Mouse (Mus musculus) CH12F3 (cell line): ENCODE results near the gene Srsf10.

ENCODE experiments used
- in situ Hi-C: fragments of 300-500 bp; cut with MboI; formaldehyde crosslinking; loops from 2 replicates; pipeline ENCODE4 v1.14.3; 2020; ENCODE audit warnings: low sequenced_read_pairs

Gene Srsf10

DNA sequence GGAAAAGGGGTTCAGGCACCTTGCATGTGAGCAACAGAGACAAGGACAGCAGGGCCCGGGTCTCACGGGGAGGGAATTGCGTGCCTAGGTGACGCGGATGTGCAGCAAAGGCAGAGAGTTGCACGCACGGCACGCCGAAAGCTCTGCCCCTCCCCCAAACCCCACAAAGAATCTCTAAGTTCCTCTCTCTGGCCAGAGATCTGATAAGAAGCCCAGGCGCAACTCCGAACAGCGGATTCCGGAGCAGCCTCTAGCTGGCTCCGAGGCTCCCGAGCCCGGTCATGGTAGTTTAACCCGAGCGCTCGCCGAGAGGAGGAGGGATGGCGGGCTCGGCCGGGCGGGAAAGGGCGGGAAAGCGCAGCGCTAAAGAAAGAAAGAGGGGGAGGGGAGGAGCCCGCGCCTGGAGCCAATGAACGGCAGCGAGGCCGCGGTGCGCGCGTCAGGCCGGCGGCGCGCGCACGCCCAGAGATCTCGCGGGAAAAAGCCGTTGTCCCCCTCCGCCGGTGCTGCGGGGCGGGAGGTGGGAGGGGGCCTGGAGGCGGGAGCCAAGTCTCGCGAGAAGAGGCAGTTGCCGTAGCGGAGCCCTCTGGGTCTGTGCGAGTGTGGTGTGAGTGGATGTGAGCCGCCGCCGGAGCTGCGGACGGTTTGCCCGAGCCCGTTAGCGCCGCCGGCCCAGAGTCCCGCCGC lies at the start of gene Srsf10:
Gene Srsf10 (plus strand): TSS at position 212 of the 687 bp plus-strand sequence.
- in situ Hi-C loops = no loop called here

DNA sequence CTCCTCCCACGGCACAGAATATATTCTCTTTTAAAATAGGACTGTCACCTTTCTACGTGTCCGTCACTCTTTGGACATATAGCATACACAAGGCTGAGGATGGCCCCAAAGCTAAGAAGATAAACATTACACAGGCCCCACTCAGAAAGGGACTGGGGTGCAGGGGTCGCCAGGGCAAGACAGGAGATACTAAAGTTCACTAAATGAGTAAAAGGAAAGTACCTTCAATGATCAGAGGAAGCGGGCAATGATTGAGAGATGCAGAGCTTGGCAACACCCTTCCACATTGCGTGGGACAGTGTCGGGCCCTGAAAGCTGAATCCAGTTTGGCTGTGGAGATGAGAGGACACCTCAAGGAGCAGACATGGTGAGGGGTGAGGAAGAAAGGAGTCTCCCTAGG lies 40.7 kb upstream of the Srsf10 start:
- in situ Hi-C loops = no loop called here

DNA sequence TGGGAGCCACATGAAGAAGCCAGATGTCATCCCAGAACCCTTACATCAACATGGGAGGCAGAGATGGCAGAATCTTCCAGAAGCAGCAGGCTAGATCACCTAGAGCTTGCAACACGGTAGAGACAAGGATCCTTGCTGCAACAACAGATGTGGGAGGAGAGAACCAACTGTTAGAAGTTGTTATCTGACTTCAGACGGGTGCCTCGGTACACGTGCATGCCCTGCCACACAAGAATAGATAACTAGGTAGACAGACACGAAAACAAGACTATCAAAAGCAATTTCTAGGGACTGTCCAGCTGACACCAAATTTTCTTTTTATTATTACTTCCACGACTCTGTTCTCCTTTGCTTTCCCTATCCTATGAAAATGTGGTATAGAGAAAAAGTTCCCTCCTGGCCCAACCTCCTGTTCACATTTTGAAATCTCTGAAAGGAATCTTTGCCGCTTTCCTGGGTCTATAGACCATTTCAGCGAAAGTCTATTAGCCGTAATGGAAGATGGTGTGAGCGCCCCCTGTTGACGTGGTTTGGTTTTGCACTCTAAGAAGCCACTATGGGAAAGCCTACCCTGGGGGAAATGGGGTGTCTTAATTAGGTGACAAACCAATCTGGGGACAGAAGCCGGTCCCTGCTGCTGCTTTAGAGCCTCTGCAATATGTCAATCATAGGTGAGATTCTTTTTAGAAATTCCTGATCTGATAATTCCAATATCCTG lies 38.5 kb upstream of the Srsf10 start:
- in situ Hi-C loops = no loop called here

DNA sequence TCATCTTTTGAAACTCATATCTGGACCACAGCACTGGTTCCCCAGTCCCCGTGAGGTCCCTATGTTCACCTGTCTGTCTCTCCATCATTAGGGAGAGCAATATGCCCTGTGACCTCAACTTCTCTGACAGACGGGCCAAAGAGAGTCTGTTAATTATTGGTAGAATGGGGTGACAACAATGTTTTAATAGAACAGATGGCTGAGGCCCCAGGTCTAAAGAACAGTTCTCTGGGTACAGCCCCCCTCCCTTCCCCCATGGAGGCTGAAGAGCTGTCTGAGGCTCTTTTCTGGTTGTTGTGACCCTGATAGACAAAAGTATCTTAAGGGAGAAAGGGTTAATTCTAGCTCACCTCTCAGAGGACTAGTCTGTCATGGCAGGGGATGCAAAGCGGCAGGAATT lies 37.2 kb upstream of the Srsf10 start:
- in situ Hi-C loops = no loop called here

DNA sequence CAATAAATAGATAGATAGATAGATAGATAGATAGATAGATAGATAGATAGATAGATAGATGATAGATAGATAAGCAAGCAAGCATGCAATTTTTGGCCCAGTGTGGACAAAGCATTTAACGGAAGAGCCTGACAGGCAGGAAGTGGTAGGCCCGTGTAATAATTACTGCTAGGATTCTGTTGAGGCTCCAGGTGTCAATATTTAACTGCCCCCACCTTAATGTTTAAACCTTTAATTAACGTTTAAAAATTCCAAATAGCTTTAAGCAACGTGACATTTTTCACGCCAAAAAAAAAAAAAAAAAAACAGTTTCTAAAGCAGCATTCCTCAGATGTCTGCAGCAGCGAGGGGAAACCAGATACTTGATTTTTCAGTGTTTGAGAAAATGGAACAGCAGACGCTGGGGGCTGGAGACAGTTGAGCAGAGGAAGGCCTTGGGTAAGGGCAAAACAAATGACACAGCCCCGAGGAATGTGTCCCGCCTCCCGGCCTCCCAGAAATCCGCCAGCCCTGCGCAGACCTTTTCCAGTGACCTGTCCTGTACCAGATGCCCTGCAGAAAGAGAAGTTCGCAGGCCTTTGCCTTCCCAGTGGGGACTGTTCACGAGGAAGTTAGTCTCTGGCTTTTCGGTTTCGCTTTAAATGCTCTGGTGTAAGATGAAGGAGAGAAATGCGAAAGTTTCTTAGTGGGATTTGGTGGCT lies 35.6 kb upstream of the Srsf10 start:
- in situ Hi-C loops = no loop called here

DNA sequence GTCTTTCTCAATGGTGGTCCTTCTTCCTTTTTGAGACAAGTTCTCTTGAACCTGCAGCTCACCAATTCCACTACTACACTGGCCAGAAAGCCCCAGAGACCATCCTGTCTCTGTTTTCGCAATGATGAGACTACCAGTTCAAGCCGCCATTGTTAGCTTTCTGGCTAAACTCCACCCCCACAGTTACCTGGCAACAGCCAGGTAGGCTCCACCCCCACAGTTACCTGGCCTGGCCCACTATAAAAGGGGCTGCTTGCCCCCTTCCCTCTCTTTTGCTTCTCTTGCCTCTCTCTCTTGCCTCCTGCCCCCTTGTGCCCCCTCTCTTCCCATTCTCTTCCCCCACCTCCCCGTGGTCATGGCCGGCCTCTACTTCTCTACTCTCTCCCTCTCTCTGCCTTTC lies 33.8 kb upstream of the Srsf10 start:
- in situ Hi-C loops = no loop called here

DNA sequence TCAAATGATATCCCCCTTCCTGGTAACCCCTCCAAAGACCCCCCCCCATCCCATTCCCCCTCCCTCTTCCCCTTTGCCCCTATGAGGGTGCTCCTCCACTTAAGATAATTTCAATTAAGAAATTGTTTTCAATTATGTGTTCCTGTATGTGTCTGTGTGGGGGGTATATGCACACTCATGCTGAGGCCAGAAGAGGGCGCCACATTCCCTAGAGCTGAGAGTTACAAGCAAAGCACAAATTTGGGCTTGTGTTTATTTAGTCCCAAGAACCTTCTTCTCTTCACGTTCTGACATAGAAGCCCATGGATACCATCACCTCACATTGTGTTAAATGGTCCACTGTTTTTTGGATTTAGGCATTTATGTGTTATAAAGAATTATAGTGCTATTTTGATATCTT lies 32.2 kb upstream of the Srsf10 start:
- in situ Hi-C loops = no loop called here

DNA sequence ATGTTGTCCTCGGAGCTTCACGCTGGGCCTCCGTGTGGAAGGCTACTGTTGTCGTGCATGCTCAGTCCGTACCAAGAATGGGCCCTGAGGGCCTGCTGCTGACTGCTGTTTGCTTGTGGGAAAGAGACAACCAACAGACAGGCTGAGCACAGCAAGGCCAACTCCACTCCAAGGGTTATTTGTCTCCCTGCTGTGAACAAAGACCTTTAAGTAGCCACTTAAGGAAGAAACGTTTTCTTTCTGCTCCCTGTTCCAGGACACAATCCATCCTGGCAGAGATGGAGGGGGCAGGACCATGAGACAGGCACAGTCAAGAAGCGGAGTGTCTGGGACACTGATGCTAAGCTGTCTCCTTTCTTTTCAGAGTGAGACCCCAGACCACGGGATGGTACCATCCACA lies 31.3 kb upstream of the Srsf10 start:
- in situ Hi-C loops = no loop called here

DNA sequence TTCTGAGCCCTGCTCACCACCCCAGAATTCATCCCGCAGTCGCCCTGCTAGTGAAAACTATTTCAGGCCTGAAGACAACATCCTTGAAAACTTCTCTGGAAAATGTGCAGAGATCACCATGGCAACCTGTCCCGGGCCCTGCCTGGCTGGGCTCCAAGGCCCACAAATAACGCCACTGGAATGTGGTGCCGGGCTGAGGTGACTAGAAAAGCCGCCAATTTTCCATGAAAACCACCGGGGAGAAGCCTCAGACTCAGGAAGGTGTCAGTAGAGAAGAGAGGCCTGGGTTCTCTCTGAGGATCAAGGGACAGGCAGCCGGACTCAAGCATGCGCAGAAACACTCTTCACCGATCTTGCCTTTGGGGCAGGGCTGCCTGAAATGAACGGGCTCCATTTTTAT lies 27.1 kb upstream of the Srsf10 start:
- in situ Hi-C loops = no loop called here

DNA sequence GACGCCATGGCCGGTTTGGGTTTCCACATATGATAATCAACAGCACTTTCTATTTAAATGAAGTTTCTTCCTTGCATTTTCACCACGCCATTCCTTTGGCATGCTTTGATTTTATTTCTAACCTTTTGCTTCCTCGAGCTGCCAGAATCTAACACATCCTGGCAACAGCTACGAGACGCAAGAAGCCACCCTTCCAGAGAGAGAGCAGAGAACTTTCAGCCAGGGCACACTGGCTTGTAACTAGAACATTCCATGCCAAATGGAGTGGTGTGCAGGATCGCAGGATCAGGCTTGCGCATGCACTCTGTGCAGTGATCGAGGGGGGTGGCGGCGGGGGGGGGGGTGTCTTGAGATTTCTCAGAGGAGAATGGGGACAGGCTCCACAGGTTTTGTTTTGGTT lies 23.5 kb upstream of the Srsf10 start:
- in situ Hi-C loops = no loop called here

DNA sequence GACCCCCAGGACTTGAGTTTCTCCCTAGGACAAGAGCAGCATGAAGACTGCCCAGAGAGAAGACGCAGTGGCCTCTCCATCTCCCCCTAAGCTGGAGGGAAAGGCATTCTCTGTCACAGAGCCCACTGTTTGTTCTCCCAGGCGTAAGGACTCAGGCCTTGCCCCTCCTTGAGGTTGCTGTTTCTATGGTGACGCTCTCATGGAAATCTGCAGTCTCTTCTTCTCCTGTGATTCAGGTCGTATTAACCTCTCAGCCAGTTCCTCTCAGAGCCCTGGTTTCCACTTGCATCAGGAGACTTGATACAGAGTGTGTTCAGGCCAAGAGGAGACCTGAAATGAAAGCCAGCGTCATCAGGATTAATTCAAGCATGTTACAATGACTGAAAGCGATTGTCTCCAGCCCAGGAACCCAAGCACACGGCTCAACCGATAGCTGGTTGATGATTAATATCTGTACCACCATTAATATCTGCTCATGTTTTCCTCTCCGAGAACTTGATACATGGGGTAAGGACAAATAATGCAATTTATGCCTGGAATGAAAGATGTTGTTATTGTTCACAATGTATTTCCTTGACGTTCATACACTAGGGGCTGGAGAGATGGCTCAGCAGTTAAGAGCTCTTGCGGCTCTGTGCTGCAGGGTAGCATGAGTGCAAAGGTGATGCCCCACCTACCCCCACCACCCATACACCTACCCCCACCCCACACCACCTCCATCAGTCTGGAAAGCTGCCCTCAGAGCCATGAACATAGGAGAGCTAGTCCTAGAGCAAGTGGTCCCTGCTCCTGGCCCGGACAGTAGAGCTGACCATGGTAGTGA lies 22.0 kb upstream of the Srsf10 start:
- in situ Hi-C loops = no loop called here

DNA sequence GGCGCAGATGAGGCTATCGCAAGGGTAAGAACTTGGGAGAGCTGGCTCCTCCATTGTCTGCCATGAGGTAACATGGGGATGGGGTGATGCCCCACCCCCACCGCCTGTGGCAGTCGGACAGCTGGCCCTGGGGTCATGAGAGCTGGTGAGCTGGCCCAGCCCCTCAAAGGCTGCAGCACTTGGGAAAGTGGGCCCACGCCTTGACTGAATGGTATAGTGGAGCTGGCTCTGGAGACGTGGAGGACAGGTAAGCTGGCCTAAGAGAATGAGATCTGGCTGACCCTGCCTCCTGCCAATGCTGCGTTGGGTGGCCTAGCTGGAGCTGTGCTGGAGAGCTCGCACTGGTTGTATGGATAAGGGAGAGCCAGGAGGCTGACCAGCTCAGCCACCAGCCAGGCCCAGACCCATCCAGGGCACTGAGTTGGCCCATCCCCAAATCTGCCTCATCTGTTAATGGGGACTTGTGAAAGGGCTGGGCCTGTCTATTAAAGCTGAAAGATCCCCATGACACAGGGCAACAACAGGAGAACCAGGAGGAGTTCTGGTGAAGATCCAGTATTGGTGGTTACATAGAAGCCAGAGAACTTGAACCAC lies 21.3 kb upstream of the Srsf10 start:
- in situ Hi-C loops = no loop called here

DNA sequence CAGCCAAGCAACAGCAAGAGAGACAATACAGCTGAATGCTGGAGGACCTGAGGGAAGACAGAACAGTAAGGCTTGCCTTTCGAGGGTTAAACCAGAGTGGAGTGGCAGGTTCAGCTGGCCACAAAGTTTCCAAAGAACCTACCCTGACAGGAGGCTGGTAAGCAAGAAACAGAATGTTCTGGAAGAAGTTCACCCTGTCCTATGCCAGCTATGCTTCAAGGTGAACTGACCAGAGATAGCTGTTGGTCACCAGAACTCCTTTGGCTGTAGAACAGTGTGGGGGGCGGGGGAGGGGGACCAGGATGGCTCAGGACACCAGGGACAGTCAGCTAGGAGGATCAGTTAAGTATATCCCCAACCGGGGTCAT lies 16.6 kb upstream of the Srsf10 start:
- in situ Hi-C loops = no loop called here

DNA sequence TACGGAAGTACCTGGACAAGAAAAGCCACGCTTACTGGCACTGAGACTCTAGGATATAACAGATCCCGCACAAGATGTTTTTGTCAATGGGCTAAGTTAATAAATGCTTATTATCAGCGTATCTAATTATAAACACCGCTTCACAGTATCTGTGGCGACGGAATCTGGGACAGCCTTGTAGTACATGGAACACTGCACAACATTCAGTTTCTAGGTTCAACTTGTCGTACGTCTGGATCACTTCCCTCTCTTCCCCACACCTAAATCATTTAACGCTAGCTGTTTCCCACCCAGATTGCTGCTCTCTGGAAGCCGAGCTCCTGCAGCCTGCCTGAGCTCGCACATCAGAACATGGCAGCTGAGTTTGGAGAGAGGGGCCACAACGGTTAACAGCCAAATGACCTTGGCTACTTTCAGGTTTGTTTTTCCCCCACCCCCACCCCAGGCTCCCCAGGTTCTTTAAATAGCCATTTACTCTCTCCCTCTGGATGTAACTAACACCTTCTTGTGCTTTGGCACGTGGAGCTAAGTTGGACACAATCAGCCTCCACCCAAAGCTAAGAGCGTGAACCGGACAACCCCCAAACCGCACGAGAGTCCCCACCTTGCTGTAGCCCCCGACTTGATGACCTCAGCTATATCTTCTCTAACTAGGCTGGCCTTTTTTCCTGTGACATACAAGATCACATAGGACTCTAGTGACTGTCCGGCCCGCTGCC lies 16.1 kb upstream of the Srsf10 start:
- in situ Hi-C loops = no loop called here

DNA sequence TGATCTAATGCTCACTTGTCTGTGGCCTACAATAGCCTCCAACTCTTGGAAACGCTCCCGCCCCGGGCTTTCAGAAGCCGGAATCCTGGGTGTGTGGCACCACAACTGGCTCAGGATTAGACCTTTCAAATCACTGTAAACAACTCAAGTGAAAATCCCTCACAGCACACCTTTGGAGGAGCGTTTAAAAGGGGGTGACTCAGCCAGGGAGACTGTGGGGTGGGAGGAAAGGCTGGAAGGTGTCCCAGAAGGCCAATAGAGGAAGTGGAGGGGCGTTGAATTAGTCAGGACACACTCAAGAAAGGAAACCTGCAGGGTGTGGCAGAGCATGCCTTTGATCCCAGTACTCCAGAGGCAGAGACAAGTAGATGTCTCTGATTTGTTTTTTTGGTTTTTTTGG lies 11.1 kb upstream of the Srsf10 start:
- in situ Hi-C loops = no loop called here

DNA sequence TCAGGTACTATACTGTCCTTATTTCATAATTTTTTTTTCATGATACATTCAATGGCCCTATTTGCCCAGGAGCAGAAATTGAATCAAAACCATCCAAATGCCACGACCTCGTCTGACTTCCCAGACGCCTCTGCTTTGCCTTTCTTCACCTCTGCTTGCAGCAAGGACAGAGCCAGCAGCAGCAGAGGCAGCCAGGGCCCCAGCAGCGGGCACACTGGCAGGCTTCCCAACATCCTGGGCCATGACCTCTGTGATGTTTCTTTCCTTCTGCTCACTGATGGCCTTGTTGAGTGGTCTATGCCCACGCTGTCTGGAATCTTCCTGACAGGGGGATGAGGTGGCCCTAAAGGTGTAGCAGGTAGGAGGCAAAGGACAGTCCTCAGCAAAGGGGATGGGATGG lies 8.0 kb upstream of the Srsf10 start:
- in situ Hi-C loops = no loop called here

DNA sequence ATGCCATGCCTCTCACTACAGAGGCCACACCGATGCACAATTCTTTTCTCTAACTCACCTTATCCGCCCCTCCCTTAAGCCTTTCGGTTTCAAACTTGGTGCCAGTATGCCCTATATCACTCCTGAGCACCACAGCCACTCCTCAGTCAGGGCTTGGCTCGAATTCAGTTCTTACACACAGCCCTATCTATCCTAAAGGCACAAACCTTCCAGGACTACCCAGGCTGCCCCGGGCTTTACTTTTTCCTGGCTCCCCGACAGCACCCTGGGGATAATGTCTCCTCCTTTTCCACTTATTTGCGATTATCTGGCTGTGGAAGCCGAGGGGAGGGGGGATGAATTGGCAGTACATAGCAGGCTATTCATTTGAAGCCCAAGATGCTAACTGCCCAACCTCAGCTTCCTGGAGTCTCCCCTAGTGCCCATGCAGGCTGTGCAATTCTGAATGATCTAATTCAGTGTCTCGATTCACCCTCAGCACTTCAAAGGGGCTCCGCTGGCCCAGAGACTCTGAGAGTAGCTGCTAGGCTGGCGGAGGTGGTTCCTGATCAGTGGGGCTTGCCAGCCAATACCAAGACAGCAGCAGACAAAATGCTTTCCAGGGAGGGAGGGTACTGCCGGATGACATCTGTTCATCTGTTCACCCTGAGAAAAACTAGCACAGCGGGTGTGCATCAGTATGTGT lies 5.0 kb upstream of the Srsf10 start:
- in situ Hi-C loops = no loop called here

DNA sequence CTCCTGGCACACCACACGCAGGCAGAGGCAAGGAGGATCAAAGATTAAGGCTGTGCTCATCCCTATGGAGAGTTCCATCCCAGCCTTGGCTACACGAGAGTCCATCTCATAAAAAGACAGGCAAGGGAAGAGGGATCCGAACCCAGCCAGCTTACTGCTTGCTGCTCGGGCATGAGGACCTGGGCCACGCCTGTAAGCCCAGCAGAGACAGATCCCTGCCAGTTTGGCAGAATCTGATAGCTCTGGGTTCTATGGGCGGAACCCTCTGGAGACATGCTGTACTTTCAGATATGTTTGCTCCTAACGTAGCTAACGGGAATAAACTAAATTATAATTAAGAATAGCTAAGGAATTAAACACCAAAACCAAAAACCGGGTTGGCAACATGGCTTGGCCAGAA lies 3.6 kb upstream of the Srsf10 start:
- in situ Hi-C loops = no loop called here

DNA sequence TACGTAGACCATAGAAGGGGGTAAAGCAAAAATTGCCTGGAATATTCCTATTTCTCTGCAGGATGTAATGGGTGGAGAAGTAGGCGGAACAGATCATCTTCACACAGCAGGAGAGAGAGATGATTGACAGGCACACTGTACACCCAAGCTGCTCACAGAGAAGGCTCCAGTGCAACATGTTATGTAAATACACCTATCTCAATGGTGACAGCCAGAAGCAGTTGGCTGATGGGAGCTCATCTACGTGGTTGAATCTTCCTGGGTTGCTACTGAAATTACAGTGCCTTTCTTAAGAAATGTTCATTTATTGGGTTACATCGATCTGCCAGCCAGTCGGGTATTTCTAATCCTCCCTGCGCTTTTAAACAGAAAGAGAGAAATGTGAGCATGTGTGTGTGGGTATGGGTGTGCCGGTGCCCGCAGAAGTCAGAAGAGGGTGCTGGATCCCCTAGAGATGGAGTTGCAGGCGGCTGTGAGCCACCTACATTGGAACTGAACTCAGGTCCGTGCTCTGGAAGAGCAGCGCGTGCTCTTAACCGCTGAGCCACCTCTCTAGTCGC lies 1.5 kb upstream of the Srsf10 start:
- in situ Hi-C loops = no loop called here
